Mouse (Mus musculus): ENCODE results near the gene Olfr796. TPM values are rescaled to one million over a fixed set of nuclear protein-coding genes. Genes with fewer than 3 reads are reported as not detected.

The Olfr796 gene
- not detected for polyA plus RNA-seq (2014; fragmentation: Illumina TruSeq; extraction: RNeasy Lipid Tissue Mini Kit (QIAGEN cat#74804); ENCODE audit: low replicate concordance)

GRCm38 (mm10) chr10:129612470-129612869, at the start of gene Olfr796:
Gene Olfr796 (minus strand): TSS chr10:129612570.

GRCm38 (mm10) chr10:129657394-129657793, 45.0 kb upstream of the Olfr796 start, which contains the start of gene Olfr800:
Gene Olfr800 (plus strand): TSS chr10:129657694.

GRCm38 (mm10) chr10:129637184-129637583, 24.8 kb upstream of the Olfr796 start, which contains the start of gene Olfr799:
Gene Olfr799 (plus strand): TSS chr10:129637484.

GRCm38 (mm10) chr10:129627834-129628233, 15.5 kb upstream of the Olfr796 start, which contains the start of gene Olfr798:
Gene Olfr798 (minus strand): TSS chr10:129627934.

GRCm38 (mm10) chr10:129567355-129567754, 45.0 kb downstream of the Olfr796 start, which contains the start of gene Olfr794:
Gene Olfr794 (plus strand): TSS chr10:129567655.

Other genes with a start within 250 kb of the Olfr796 start
- gene Olfr784, start 228.5 kb downstream of the Olfr796 start, polyA plus RNA-seq (2014; fragmentation: Illumina TruSeq; extraction: RNeasy Lipid Tissue Mini Kit (QIAGEN cat#74804); ENCODE audit: low replicate concordance): not detected
- not detected for gene Olfr785, start 207.1 kb downstream of the Olfr796 start, polyA plus RNA-seq (2014; fragmentation: Illumina TruSeq; extraction: RNeasy Lipid Tissue Mini Kit (QIAGEN cat#74804); ENCODE audit: low replicate concordance)
- not detected for gene Olfr786, start 185.3 kb downstream of the Olfr796 start, polyA plus RNA-seq (2014; fragmentation: Illumina TruSeq; extraction: RNeasy Lipid Tissue Mini Kit (QIAGEN cat#74804); ENCODE audit: low replicate concordance)
- not detected for gene Olfr787, start 150.7 kb downstream of the Olfr796 start, polyA plus RNA-seq (2014; fragmentation: Illumina TruSeq; extraction: RNeasy Lipid Tissue Mini Kit (QIAGEN cat#74804); ENCODE audit: low replicate concordance)
- not detected for gene Olfr788, start 141.6 kb downstream of the Olfr796 start, polyA plus RNA-seq (2014; fragmentation: Illumina TruSeq; extraction: RNeasy Lipid Tissue Mini Kit (QIAGEN cat#74804); ENCODE audit: low replicate concordance)
- gene Olfr789, start 127.8 kb downstream of the Olfr796 start, polyA plus RNA-seq (2014; fragmentation: Illumina TruSeq; extraction: RNeasy Lipid Tissue Mini Kit (QIAGEN cat#74804); ENCODE audit: low replicate concordance): not detected
- gene Olfr790, start 114.1 kb downstream of the Olfr796 start, polyA plus RNA-seq (2014; fragmentation: Illumina TruSeq; extraction: RNeasy Lipid Tissue Mini Kit (QIAGEN cat#74804); ENCODE audit: low replicate concordance): not detected
- gene Olfr791, start 90.8 kb downstream of the Olfr796 start, polyA plus RNA-seq (2014; fragmentation: Illumina TruSeq; extraction: RNeasy Lipid Tissue Mini Kit (QIAGEN cat#74804); ENCODE audit: low replicate concordance): not detected
- gene Olfr792, start 73.4 kb downstream of the Olfr796 start, polyA plus RNA-seq (2014; fragmentation: Illumina TruSeq; extraction: RNeasy Lipid Tissue Mini Kit (QIAGEN cat#74804); ENCODE audit: low replicate concordance): not detected
- gene Olfr794, start 44.9 kb downstream of the Olfr796 start, polyA plus RNA-seq (2014; fragmentation: Illumina TruSeq; extraction: RNeasy Lipid Tissue Mini Kit (QIAGEN cat#74804); ENCODE audit: low replicate concordance): not detected
- gene Olfr798, start 15.4 kb upstream of the Olfr796 start, polyA plus RNA-seq (2014; fragmentation: Illumina TruSeq; extraction: RNeasy Lipid Tissue Mini Kit (QIAGEN cat#74804); ENCODE audit: low replicate concordance): not detected
- gene Olfr799, start 24.9 kb upstream of the Olfr796 start, polyA plus RNA-seq (2014; fragmentation: Illumina TruSeq; extraction: RNeasy Lipid Tissue Mini Kit (QIAGEN cat#74804); ENCODE audit: low replicate concordance): not detected
- not detected for gene Olfr800, start 45.1 kb upstream of the Olfr796 start, polyA plus RNA-seq (2014; fragmentation: Illumina TruSeq; extraction: RNeasy Lipid Tissue Mini Kit (QIAGEN cat#74804); ENCODE audit: low replicate concordance)
- gene Olfr801, start 61.3 kb upstream of the Olfr796 start, polyA plus RNA-seq (2014; fragmentation: Illumina TruSeq; extraction: RNeasy Lipid Tissue Mini Kit (QIAGEN cat#74804); ENCODE audit: low replicate concordance): not detected
- gene Olfr802, start 75.6 kb upstream of the Olfr796 start, polyA plus RNA-seq (2014; fragmentation: Illumina TruSeq; extraction: RNeasy Lipid Tissue Mini Kit (QIAGEN cat#74804); ENCODE audit: low replicate concordance): not detected
- not detected for gene Olfr803, start 81.7 kb upstream of the Olfr796 start, polyA plus RNA-seq (2014; fragmentation: Illumina TruSeq; extraction: RNeasy Lipid Tissue Mini Kit (QIAGEN cat#74804); ENCODE audit: low replicate concordance)
- not detected for gene Olfr804, start 90.6 kb upstream of the Olfr796 start, polyA plus RNA-seq (2014; fragmentation: Illumina TruSeq; extraction: RNeasy Lipid Tissue Mini Kit (QIAGEN cat#74804); ENCODE audit: low replicate concordance)
- not detected for gene Olfr805, start 116.8 kb upstream of the Olfr796 start, polyA plus RNA-seq (2014; fragmentation: Illumina TruSeq; extraction: RNeasy Lipid Tissue Mini Kit (QIAGEN cat#74804); ENCODE audit: low replicate concordance)
- gene Olfr806, start 129.4 kb upstream of the Olfr796 start, polyA plus RNA-seq (2014; fragmentation: Illumina TruSeq; extraction: RNeasy Lipid Tissue Mini Kit (QIAGEN cat#74804); ENCODE audit: low replicate concordance): not detected
- not detected for gene Olfr807, start 145.2 kb upstream of the Olfr796 start, polyA plus RNA-seq (2014; fragmentation: Illumina TruSeq; extraction: RNeasy Lipid Tissue Mini Kit (QIAGEN cat#74804); ENCODE audit: low replicate concordance)
- not detected for gene Olfr808, start 152.9 kb upstream of the Olfr796 start, polyA plus RNA-seq (2014; fragmentation: Illumina TruSeq; extraction: RNeasy Lipid Tissue Mini Kit (QIAGEN cat#74804); ENCODE audit: low replicate concordance)
- gene Olfr809, start 162.1 kb upstream of the Olfr796 start, polyA plus RNA-seq (2014; fragmentation: Illumina TruSeq; extraction: RNeasy Lipid Tissue Mini Kit (QIAGEN cat#74804); ENCODE audit: low replicate concordance): not detected
- not detected for gene Olfr810, start 182.3 kb upstream of the Olfr796 start, polyA plus RNA-seq (2014; fragmentation: Illumina TruSeq; extraction: RNeasy Lipid Tissue Mini Kit (QIAGEN cat#74804); ENCODE audit: low replicate concordance)
- not detected for gene Olfr811, start 191.8 kb upstream of the Olfr796 start, polyA plus RNA-seq (2014; fragmentation: Illumina TruSeq; extraction: RNeasy Lipid Tissue Mini Kit (QIAGEN cat#74804); ENCODE audit: low replicate concordance)
- gene Olfr812, start 233.5 kb upstream of the Olfr796 start, polyA plus RNA-seq (2014; fragmentation: Illumina TruSeq; extraction: RNeasy Lipid Tissue Mini Kit (QIAGEN cat#74804); ENCODE audit: low replicate concordance): not detected
- not detected for gene Olfr813, start 242.8 kb upstream of the Olfr796 start, polyA plus RNA-seq (2014; fragmentation: Illumina TruSeq; extraction: RNeasy Lipid Tissue Mini Kit (QIAGEN cat#74804); ENCODE audit: low replicate concordance)

Measured in small intestine, adult 10 weeks (tissue).